Mouse (Mus musculus) kidney, embryonic 15.5 days (tissue): ENCODE data around the gene Cebpe. TPM values are rescaled to one million over a fixed set of nuclear protein-coding genes. Genes with fewer than 3 reads are reported as not detected.
A peak's percentile ranks its signal among the peaks of the same experiment; 100 is the strongest.

Experiments used
- ATAC-seq: fragments of 200-750 bp; cut with Nextera tagmentation; replicated peaks from 2 replicates; pipeline ENCODE4 v1.8.0; 2017; ENCODE audit warnings: moderate TSS enrichment; ENCODE audit not compliant: low FRiP score
- H3K27ac ChIP-seq: fragments of 300-500 bp; sonication (generic); 2 replicates; pipeline ENCODE4 v1.5.1; 2015; ENCODE audit warnings: mild to moderate bottlenecking, inconsistent platforms
- H3K27me3 ChIP-seq: fragments of 300-500 bp; sonication (generic); 2 replicates; pipeline ENCODE4 v1.6.1; 2015; ENCODE audit warnings: inconsistent platforms
- H3K36me3 ChIP-seq: fragments of 300-500 bp; sonication (generic); 2 replicates; pipeline ENCODE4 v1.6.1; 2015; ENCODE audit warnings: inconsistent platforms
- H3K4me1 ChIP-seq: fragments of 300-500 bp; sonication (generic); 2 replicates; pipeline ENCODE4 v1.6.1; 2015; ENCODE audit warnings: inconsistent platforms
- H3K4me2 ChIP-seq: fragments of 300-500 bp; sonication (generic); 2 replicates; pipeline ENCODE4 v1.6.1; 2015; ENCODE audit warnings: moderate library complexity, mild to moderate bottlenecking, inconsistent platforms
- H3K4me3 ChIP-seq: fragments of 300-500 bp; sonication (generic); replicated peaks from 2 replicates; pipeline ENCODE4 v1.5.1; 2015; ENCODE audit warnings: mild to moderate bottlenecking, inconsistent platforms
- H3K9ac ChIP-seq: fragments of 300-500 bp; sonication (generic); 2 replicates; pipeline ENCODE4 v1.6.1; 2015; ENCODE audit warnings: mild to moderate bottlenecking, inconsistent platforms
- H3K9me3 ChIP-seq: fragments of 300-500 bp; sonication (generic); replicated peaks from 2 replicates; pipeline ENCODE4 v1.6.1; 2016; ENCODE audit warnings: inconsistent platforms
- whole genome bisulfite sequencing: fragments of 180-500 bp; shearing (Covaris S2); methylation state at CpG from one replicate; pipeline ENCODE4 v1.1.7; 2015; ENCODE audit warnings: mixed read lengths; 5-methylcytosine and 5-hydroxymethylcytosine counted together
- polyA plus RNA-seq: library from polyadenylated mRNA; unstranded; fragments of >200 nt; fragmentation: Nextera tagmentation; extraction: Ambion mirVana; gene quantifications from 2 replicates; pipeline ENCODE4 v1.2.1, GENCODE M21; 2015

Cebpe gene
- polyA plus RNA-seq, 1 experiment from 2014 or later, result 0.21 TPM

DNA sequence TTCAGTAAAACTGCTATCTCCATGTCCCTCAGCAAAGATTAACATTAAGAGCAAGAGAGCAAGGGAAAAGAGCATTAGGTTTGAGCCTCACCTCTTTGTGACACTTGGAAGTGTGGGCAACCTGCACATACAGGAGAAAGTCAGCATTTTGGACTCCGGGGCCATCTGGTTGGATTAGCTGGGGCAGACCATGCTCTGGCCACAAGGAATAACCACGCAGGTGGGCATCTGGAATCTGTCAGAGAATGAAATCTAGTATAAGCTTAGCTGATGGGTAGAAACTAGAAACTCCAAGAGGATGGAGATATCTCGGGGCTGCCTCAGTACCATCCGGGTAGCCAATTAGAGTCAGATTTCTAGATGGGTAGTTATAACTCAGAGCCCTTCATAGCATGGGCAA is 15.2 kb downstream of the Cebpe start:
- H3K27me3 ChIP-seq, result peaks cover 5% of the 10 kb centered on the region
- H3K36me3 ChIP-seq, result peaks cover 19% of the 10 kb centered on the region
- H3K4me1 ChIP-seq, result no peaks in the 10 kb centered on the region
- no peak overlapping the region for H3K4me3 ChIP-seq
- no peak overlapping the region for H3K9ac ChIP-seq
- no peak for ATAC-seq
- H3K9me3 ChIP-seq, result no peaks in the 10 kb centered on the region
- no peak overlapping the region for H3K4me2 ChIP-seq
- WGBS, result 87% methylated on average over 4 of the region's 4 CpGs
- H3K27ac ChIP-seq, result no peak overlapping the region

DNA sequence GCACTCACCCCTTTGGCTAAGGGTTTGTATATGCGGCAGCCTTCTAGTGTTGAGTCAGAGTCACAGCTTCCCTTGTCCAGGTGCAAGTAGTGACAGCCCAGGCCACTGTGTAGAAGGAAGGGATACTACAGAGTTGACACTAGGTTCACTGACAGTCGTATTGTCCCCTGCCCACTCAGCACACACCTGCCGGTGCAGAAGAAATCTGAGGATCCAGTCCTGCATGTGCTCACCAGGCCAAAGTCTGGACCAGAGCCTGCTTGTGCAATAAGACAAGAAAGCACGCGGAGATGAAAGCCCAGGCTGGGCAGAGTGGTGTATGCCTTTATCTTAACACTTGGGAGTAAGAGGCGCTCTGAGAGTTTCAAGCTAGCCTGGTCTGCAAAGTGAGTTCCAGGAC is 16.9 kb downstream of the Cebpe start:
- Histone ChIP-seq H3K27me3 (no peaks in the 10 kb centered on the region), H3K4me3 (no peak overlapping the region), H3K4me2 (no peak overlapping the region), H3K4me1 (no peaks in the 10 kb centered on the region), H3K9ac (no peak overlapping the region), H3K36me3 (peaks cover 30% of the 10 kb centered on the region), H3K9me3 (no peaks in the 10 kb centered on the region), H3K27ac (no peak overlapping the region)
- no peak for ATAC-seq
- WGBS, result 82% methylated on average over 6 of the region's 6 CpGs

DNA sequence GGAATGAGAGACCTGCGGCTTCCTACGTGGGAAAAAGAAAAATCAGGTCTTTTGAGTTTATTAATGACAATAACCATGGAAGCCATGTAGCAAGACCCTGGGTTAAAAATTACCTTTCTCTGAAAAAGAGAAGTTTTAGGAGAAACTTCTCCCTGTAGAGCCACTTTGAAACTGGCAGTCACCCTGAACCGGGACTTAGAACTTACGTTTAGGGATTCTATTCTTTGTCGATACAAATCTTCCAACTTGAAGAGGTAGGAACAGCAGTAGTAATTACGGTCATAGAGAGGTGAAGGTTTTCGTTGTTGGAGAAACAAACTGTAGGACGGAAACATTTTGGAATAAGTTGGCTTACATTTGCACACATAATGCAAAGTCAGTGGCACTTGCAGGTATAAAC is 24.7 kb downstream of the Cebpe start:
- Histone ChIP-seq H3K36me3 (peaks cover 34% of the 10 kb centered on the region), H3K27ac (peak overlapping the region; percentile 98), H3K4me2 (peak overlapping the region; percentile 62), H3K9me3 (no peaks in the 10 kb centered on the region), H3K4me1 (peaks cover 30% of the 10 kb centered on the region), H3K4me3 (peak overlapping the region; percentile 83), H3K9ac (peak overlapping the region; percentile 80), H3K27me3 (no peaks in the 10 kb centered on the region)
- ATAC-seq, result no peak; the same call in 1 of the 2 replicates
- 2% methylated on average over 8 of the region's 8 CpGs for WGBS

DNA sequence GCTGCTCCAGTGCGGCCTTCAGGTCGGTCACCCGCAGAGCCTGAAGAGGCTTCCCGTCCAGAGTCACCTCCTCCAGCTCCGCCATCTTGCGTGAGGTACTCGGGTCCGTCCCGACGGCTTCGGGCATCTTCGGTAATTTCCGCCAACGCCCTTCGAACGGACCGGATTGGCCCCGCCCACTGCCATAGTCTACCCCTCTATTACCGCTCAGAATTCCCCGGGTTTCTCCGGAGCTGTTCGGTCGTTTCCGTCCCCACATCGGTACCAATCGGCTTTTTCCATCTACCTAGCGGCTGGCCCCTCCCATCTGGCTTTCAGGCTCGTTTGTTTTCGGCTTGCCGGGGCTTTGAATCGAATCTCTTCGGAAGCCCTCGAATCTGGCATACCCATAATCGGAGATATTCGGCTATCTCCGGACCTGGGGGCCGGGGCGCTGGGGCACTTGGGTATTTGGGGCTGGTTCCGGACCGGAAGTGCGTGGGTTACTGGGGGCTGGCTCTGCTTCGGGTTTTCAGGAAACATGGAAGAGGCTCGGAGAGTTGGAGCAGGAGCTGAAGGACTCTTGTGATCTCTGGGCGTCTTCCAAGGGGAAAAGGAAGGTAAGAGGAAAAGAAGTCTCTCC is 25.3 kb downstream of the Cebpe start, which contains the start of gene Acin1:
Gene Acin1 (minus strand): TSS at position 410 of the 622 bp plus-strand sequence.
- peak; percentile 97 for ATAC-seq
- Histone ChIP-seq H3K27ac (peak within 1 kb of the TSS; percentile 98), H3K4me1 (peaks cover 30% of the 10 kb centered on the region), H3K9ac (peak within 1 kb of the TSS; percentile 97), H3K27me3 (no peaks in the 10 kb centered on the region), H3K36me3 (peaks cover 40% of the 10 kb centered on the region), H3K9me3 (no peaks in the 10 kb centered on the region), H3K4me2 (peak within 1 kb of the TSS; percentile 72), H3K4me3 (peak within 1 kb of the TSS; percentile 83)
- WGBS, result 0% methylated on average over 44 of the region's 44 CpGs

DNA sequence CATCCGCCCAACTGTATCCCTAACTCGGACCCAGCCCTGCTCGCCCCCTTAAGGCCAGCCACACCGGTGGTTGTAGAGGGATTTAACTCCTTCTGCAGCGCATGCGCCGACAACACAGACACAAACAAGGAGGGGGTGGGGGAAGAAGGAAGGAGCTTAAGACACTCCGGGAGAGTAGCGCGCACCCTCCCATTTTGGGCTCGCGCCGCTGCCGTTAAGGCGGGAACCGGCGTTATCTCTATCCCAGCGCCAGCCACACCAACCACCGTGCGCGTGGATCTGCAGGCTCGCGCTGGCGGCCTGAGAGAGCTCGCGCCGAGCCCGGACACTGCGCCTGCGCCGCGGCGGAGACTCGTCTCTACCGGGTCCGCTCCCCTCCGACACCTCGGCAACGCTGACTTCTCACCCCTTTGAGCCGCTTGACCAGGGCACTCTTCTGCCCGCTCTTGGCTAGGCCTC is 25.9 kb downstream of the Cebpe start, which contains the start of gene 1700123O20Rik:
Gene 1700123O20Rik (plus strand): TSS at position 154 of the 459 bp plus-strand sequence.
- Histone ChIP-seq H3K36me3 (peaks cover 44% of the 10 kb centered on the region), H3K27ac (peak within 1 kb of the TSS; percentile 98), H3K9me3 (no peaks in the 10 kb centered on the region), H3K9ac (peak within 1 kb of the TSS; percentile 97), H3K4me3 (peak within 1 kb of the TSS; percentile 83), H3K4me2 (peak within 1 kb of the TSS; percentile 72), H3K4me1 (peaks cover 30% of the 10 kb centered on the region), H3K27me3 (no peaks in the 10 kb centered on the region)
- under 1% methylated on average over 41 of the region's 41 CpGs for WGBS
- peak; percentile 86 for ATAC-seq

DNA sequence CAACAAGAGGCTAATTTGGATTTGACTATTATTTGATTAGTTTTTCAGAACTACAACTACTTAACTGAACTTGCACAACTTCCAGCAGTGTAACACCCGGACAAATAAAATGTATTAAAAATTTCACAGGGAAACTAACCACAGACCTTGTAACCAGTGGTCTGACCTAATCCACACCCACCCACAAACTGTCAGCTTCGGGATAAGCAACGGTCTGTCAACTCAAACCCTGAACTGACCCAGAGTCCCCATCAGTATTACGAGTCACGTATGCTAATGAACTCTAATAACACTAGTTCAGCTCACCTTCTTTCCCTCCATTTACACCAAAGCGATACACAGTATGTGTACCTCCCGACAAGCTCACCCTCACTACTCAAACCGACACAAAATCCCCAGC is 26.5 kb downstream of the Cebpe start:
- Histone ChIP-seq H3K4me2 (peak overlapping the region; percentile 72), H3K9me3 (no peaks in the 10 kb centered on the region), H3K27ac (peak overlapping the region; percentile 98; the same call in 1 of the 2 replicates), H3K27me3 (no peaks in the 10 kb centered on the region), H3K4me1 (peaks cover 30% of the 10 kb centered on the region), H3K36me3 (peaks cover 42% of the 10 kb centered on the region), H3K4me3 (peak overlapping the region; percentile 83), H3K9ac (peak overlapping the region; percentile 97)
- WGBS, result 8% methylated on average over 8 of the region's 8 CpGs
- no peak for ATAC-seq

DNA sequence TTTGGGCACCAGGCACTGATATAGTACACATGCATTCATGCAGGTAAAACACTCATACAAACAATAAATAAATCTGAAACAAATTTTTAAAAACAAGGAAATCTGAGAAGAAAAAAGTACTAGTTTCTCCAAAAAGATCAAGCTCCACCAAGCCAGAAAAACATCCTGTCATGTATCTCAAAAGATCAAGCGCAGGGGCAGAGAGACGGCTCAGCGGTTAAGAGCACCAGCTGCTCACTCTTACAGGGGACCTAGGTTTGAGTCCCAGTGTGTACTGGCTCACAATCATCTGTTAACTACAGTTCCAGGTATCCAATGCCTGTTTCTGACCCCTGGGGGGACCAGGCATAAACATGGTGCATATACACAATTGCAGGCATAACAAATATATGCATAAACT is 29.6 kb downstream of the Cebpe start:
- WGBS, result 77% methylated on average over 3 of the region's 3 CpGs
- H3K9ac ChIP-seq, result no peak overlapping the region
- H3K4me2 ChIP-seq, result no peak overlapping the region
- no peaks in the 10 kb centered on the region for H3K27me3 ChIP-seq
- no peak overlapping the region for H3K4me3 ChIP-seq
- H3K9me3 ChIP-seq, result no peaks in the 10 kb centered on the region
- peaks cover 55% of the 10 kb centered on the region for H3K36me3 ChIP-seq
- ATAC-seq, result no peak
- no peak overlapping the region for H3K27ac ChIP-seq
- peaks cover 15% of the 10 kb centered on the region for H3K4me1 ChIP-seq

DNA sequence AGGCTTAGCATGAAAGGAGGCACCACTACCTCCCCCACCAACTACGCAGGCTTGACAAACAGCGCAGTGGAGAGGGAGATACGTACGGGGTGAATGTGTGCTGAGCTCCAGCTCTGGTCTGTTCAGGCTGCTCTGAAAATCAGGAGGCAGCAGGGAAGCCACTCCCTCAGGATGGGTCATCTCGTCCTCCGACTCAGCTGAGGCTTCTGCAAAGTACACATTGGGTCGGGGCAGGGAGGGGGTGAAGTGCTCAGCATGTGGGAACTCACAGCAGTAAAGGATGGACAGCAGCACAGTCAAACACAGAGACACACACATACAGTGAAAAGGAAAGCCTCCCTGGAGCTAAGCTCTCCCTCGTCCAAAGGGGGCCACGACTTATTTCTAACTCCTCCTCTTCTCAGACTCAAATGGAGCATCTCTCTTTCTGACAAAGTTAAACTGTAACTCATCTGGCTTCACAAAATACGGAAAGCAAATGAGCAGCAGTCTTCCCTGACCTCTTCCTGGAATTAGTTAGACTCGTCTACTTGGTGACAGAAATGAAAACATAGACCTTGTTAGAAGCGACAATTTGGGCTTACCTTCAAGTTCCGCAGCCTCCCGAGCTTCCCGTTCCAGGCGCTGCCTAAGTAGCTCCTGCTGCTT is 33.2 kb downstream of the Cebpe start:
- peaks cover 85% of the 10 kb centered on the region for H3K36me3 ChIP-seq
- H3K4me3 ChIP-seq, result no peak overlapping the region
- no peak overlapping the region for H3K27ac ChIP-seq
- no peaks in the 10 kb centered on the region for H3K9me3 ChIP-seq
- no peak overlapping the region for H3K9ac ChIP-seq
- WGBS, result 78% methylated on average over 16 of the region's 16 CpGs
- no peaks in the 10 kb centered on the region for H3K27me3 ChIP-seq
- H3K4me1 ChIP-seq, result peaks cover 3% of the 10 kb centered on the region; the same call in 1 of the 2 replicates
- H3K4me2 ChIP-seq, result no peak overlapping the region
- ATAC-seq, result no peak

DNA sequence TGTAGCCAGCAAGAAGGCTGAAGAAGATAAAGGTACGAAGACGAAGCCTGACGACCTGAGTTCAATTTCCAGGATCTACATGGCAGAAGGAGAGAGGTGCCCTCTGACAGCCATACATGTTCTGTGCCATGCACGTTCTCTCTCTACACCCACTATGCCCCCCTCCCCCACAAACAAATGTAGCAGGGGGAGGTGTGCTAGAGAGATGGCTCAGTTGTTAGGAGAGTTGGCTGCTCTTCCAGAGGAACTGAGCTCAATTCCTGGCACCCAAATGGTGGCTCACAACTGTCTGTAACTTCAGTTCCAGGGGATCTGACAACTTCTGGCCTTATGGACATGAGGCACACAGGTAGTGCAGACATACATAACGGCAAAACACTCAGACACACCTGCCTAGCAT is 35.7 kb downstream of the Cebpe start:
- Histone ChIP-seq H3K4me3 (no peak overlapping the region), H3K36me3 (peaks cover 87% of the 10 kb centered on the region), H3K9ac (no peak overlapping the region), H3K9me3 (no peaks in the 10 kb centered on the region), H3K27ac (no peak overlapping the region), H3K27me3 (no peaks in the 10 kb centered on the region), H3K4me1 (no peaks in the 10 kb centered on the region), H3K4me2 (no peak overlapping the region)
- ATAC-seq, result no peak
- 87% methylated on average over 5 of the region's 5 CpGs for WGBS

DNA sequence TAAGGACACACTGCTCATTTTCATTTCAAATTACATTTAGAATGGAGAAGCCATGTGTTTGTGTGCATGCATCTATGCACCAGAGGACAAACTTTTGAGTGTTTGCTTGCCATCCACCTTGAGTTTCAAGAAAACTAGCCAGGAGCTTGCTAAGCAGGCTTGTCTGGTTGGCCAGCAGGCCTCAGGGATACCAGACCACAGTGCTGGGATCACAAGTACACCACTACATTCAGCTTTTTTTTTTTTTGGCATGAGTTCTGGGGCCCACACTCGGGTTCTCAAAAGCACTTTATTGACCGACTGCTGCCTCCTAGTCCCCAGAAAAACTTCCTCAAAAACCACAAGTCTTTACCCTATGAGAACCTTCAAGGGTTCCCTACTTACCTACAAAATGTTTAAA is 37.7 kb downstream of the Cebpe start:
- H3K9ac ChIP-seq, result no peak overlapping the region
- H3K27ac ChIP-seq, result no peak overlapping the region
- H3K4me1 ChIP-seq, result no peaks in the 10 kb centered on the region
- no peak for ATAC-seq
- H3K9me3 ChIP-seq, result no peaks in the 10 kb centered on the region
- WGBS, result 71% methylated on average over 2 of the region's 2 CpGs
- H3K4me3 ChIP-seq, result no peak overlapping the region
- H3K27me3 ChIP-seq, result no peaks in the 10 kb centered on the region
- peaks cover 88% of the 10 kb centered on the region for H3K36me3 ChIP-seq
- H3K4me2 ChIP-seq, result no peak overlapping the region

DNA sequence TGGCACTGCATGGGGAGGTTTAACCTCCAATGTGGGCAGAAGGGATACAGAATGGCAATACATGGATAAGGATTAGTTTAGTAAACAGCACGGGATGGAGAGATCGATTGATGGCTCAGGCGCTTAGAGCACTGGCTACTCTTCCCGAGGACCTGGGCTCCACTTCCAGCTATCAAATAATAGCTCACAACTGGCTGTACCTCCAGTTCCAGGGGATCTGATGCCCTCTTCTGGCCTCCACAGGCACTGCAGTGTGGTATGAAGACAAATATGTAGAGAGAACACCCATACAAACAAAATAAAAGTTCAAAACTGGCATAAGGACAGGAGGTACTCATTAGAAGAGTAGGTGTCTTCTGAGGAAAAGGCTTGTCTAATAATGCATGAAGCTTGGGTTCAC is 42.6 kb downstream of the Cebpe start:
- ATAC-seq, result no peak
- Histone ChIP-seq H3K4me2 (no peak overlapping the region), H3K27me3 (no peaks in the 10 kb centered on the region), H3K36me3 (peaks cover 89% of the 10 kb centered on the region), H3K9me3 (no peaks in the 10 kb centered on the region), H3K27ac (no peak overlapping the region), H3K9ac (no peak overlapping the region), H3K4me3 (no peak overlapping the region), H3K4me1 (no peaks in the 10 kb centered on the region)
- WGBS, result 85% methylated on average over 4 of the region's 4 CpGs

DNA sequence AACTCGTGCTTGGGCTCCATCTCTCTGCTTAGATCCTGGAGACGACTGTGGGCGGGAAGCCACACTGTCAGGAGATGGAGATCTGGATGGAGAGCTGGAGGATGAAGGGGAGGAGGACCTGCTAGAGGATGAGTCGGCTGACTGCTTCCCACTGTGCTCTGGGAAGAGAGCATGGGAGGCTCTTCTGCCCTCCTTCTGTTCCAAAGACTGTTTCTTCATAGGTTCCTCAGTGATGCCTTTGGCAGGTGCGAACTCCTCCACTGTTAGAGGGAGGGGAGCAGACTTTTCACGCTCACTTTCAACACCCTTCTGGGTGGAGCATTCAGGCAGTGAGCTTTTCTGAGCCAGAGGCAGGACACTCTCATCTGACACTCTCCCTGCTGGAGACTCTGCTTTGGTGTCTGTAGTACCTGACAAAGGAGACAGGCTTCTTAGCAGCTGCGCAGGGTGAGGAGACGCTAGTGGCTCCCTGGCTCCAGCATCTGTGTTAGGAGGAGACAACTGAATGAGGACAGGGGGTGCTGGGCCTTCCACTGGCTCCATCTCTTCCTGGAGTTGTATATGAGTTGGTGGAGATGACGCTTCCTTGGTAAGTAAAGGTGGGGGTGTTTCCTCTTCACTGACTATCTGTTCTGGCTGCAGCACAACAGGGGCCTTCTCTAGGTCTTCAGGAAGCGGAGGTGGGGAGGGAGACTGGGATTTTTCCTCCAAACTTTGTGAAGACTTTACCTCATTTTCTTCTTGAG is 47.3 kb downstream of the Cebpe start:
- Histone ChIP-seq H3K4me1 (no peaks in the 10 kb centered on the region), H3K4me2 (no peak overlapping the region), H3K9me3 (no peaks in the 10 kb centered on the region), H3K27ac (no peak overlapping the region), H3K4me3 (no peak overlapping the region), H3K27me3 (no peaks in the 10 kb centered on the region), H3K9ac (no peak overlapping the region), H3K36me3 (peaks cover 97% of the 10 kb centered on the region)
- 86% methylated on average over 10 of the region's 10 CpGs for WGBS
- ATAC-seq, result no peak
